Mouse (Mus musculus) kidney, embryonic 14.5 days (tissue): ENCODE measurements around the gene Rabl3. TPM values are rescaled to one million over a fixed set of nuclear protein-coding genes. Genes with fewer than 3 reads are reported as not detected.

ENCODE experiments used
- ATAC-seq: fragments of 200-750 bp; cut with Nextera tagmentation; 2 replicates; pipeline ENCODE4 v1.8.0; 2017; ENCODE audit warnings: moderate number of reproducible peaks, mild to moderate bottlenecking, moderate TSS enrichment, moderate library complexity; ENCODE audit not compliant: low FRiP score, low TSS enrichment
- H3K27ac ChIP-seq: fragments of 300-500 bp; sonication (generic); 2 replicates; pipeline ENCODE4 v1.5.1; 2014; ENCODE audit warnings: low read depth, mild to moderate bottlenecking, low read length, moderate library complexity, mixed read lengths
- H3K27me3 ChIP-seq: fragments of 300-500 bp; sonication (generic); 2 replicates; pipeline ENCODE4 v1.6.1; 2014; ENCODE audit warnings: mild to moderate bottlenecking, low read length; ENCODE audit not compliant: control insufficient read depth, insufficient read depth
- H3K36me3 ChIP-seq: fragments of 300-500 bp; sonication (generic); 2 replicates; pipeline ENCODE4 v1.6.1; 2014; ENCODE audit warnings: low read length, mixed read lengths; ENCODE audit not compliant: control insufficient read depth, insufficient read depth
- H3K4me1 ChIP-seq: fragments of 300-500 bp; sonication (generic); 2 replicates; pipeline ENCODE4 v1.6.1; 2014; ENCODE audit warnings: low read length, mixed read lengths; ENCODE audit not compliant: control insufficient read depth, insufficient read depth
- H3K4me2 ChIP-seq: fragments of 300-500 bp; sonication (generic); replicated peaks from 2 replicates; pipeline ENCODE4 v1.6.1; 2014; ENCODE audit warnings: low read depth, mild to moderate bottlenecking, low read length
- H3K4me3 ChIP-seq: fragments of 300-500 bp; sonication (generic); 2 replicates; pipeline ENCODE4 v1.5.1; 2014; ENCODE audit warnings: mild to moderate bottlenecking, low read length
- H3K9ac ChIP-seq: fragments of 300-500 bp; sonication (generic); 2 replicates; pipeline ENCODE4 v1.6.1; 2014; ENCODE audit warnings: low read depth, mild to moderate bottlenecking, low read length, moderate library complexity
- H3K9me3 ChIP-seq: fragments of 300-500 bp; sonication (generic); 2 replicates; pipeline ENCODE4 v1.6.1; 2016; ENCODE audit warnings: low read length; ENCODE audit not compliant: control insufficient read depth
- WGBS: fragments of 180-500 bp; shearing (Covaris S2); extraction: QIAGEN DNeasy Blood & Tissue Kit; methylation state at CpG from one replicate; pipeline ENCODE4 v1.1.7; 2014; 5-methylcytosine and 5-hydroxymethylcytosine counted together
- polyA plus RNA-seq: library from polyadenylated mRNA; unstranded; fragments of >200 nt; fragmentation: Nextera tagmentation; extraction: Ambion mirVana; gene quantifications from 2 replicates; pipeline ENCODE4 v1.2.1, GENCODE M21; 2014

Gene Rabl3
- polyA plus RNA-seq, 1 experiment from 2014 or later, result 28.6 TPM

GRCm38 (mm10) chr16:37532046-37532445 lies 7.6 kb upstream of the Rabl3 start:
- H3K27ac ChIP-seq, result no peak overlapping the region
- WGBS, result 95% methylated on average over 1 of the region's 1 CpGs
- H3K27me3 ChIP-seq, result no peaks in the 10 kb centered on the region
- ATAC-seq, result no peak
- no peaks in the 10 kb centered on the region for H3K4me1 ChIP-seq
- peaks cover 17% of the 10 kb centered on the region for H3K36me3 ChIP-seq
- H3K4me2 ChIP-seq, result no peak overlapping the region
- H3K4me3 ChIP-seq, result no peak overlapping the region
- no peak overlapping the region for H3K9ac ChIP-seq
- no peaks in the 10 kb centered on the region for H3K9me3 ChIP-seq

GRCm38 (mm10) chr16:37533369-37534068 lies 6.2 kb upstream of the Rabl3 start:
- ATAC-seq, result no peak
- Histone ChIP-seq H3K4me3 (no peak overlapping the region), H3K27ac (no peak overlapping the region), H3K4me1 (peaks cover 3% of the 10 kb centered on the region; the same call in 1 of the 2 replicates), H3K27me3 (no peaks in the 10 kb centered on the region), H3K9me3 (no peaks in the 10 kb centered on the region), H3K4me2 (no peak overlapping the region), H3K9ac (no peak overlapping the region), H3K36me3 (peaks cover 17% of the 10 kb centered on the region)
- WGBS, result 88% methylated on average over 8 of the region's 8 CpGs

- ATAC-seq, result peak; percentile 63
- H3K36me3 ChIP-seq, result peaks cover 21% of the 10 kb centered on the region
- H3K4me3 ChIP-seq, result peak overlapping the region; percentile 89
- H3K27me3 ChIP-seq, result no peaks in the 10 kb centered on the region
- WGBS, result under 1% methylated on average over 22 of the region's 22 CpGs
- H3K4me2 ChIP-seq, result peak overlapping the region; percentile 48
- H3K9me3 ChIP-seq, result no peaks in the 10 kb centered on the region
- peak overlapping the region; percentile 59; the same call in 1 of the 2 replicates for H3K27ac ChIP-seq
- peak overlapping the region; percentile 84 for H3K9ac ChIP-seq
- H3K4me1 ChIP-seq, result peaks cover 7% of the 10 kb centered on the region; the same call in 1 of the 2 replicates
Measured at GRCm38 (mm10) chr16:37539240-37539610, 460 bp upstream of the Rabl3 start.

- 0 out of 2 replicates have a peak overlapping the region, but pooled peaks have one; percentile 84 for H3K9ac ChIP-seq
- H3K27ac ChIP-seq, result no peak overlapping the region
- peak overlapping the region; percentile 60 for H3K4me2 ChIP-seq
- peak overlapping the region; percentile 89; the same call in 1 of the 2 replicates for H3K4me3 ChIP-seq
- H3K36me3 ChIP-seq, result peaks cover 11% of the 10 kb centered on the region; the same call in 1 of the 2 replicates
- no peaks in the 10 kb centered on the region for H3K9me3 ChIP-seq
- WGBS, result 89% methylated on average over 6 of the region's 6 CpGs
- ATAC-seq, result no peak
- H3K27me3 ChIP-seq, result no peaks in the 10 kb centered on the region
- peaks cover 7% of the 10 kb centered on the region; the same call in 1 of the 2 replicates for H3K4me1 ChIP-seq
Measured at GRCm38 (mm10) chr16:37540776-37541175, 1.1 kb downstream of the Rabl3 start.

GRCm38 (mm10) chr16:37546312-37546711 lies 6.6 kb downstream of the Rabl3 start:
- Histone ChIP-seq H3K4me3 (no peak overlapping the region), H3K4me2 (no peak overlapping the region), H3K36me3 (peaks cover 11% of the 10 kb centered on the region; the same call in 1 of the 2 replicates), H3K9me3 (no peaks in the 10 kb centered on the region), H3K9ac (no peak overlapping the region), H3K27ac (no peak overlapping the region), H3K27me3 (no peaks in the 10 kb centered on the region), H3K4me1 (no peaks in the 10 kb centered on the region)
- ATAC-seq, result no peak
- 91% methylated on average over 5 of the region's 5 CpGs for WGBS

- 88% methylated on average over 3 of the region's 3 CpGs for WGBS
- Histone ChIP-seq H3K27me3 (no peaks in the 10 kb centered on the region), H3K4me2 (no peak overlapping the region), H3K4me1 (no peaks in the 10 kb centered on the region), H3K9ac (no peak overlapping the region), H3K9me3 (no peaks in the 10 kb centered on the region), H3K36me3 (no peaks in the 10 kb centered on the region), H3K27ac (no peak overlapping the region), H3K4me3 (no peak overlapping the region)
- ATAC-seq, result no peak
Measured at GRCm38 (mm10) chr16:37550266-37550665, 10.6 kb downstream of the Rabl3 start.

GRCm38 (mm10) chr16:37550981-37551380 lies 11.3 kb downstream of the Rabl3 start:
- 94% methylated on average over 2 of the region's 2 CpGs for WGBS
- Histone ChIP-seq H3K4me3 (no peak overlapping the region), H3K27ac (no peak overlapping the region), H3K9ac (no peak overlapping the region), H3K9me3 (no peaks in the 10 kb centered on the region), H3K4me2 (no peak overlapping the region), H3K27me3 (no peaks in the 10 kb centered on the region), H3K4me1 (no peaks in the 10 kb centered on the region), H3K36me3 (no peaks in the 10 kb centered on the region)
- no peak for ATAC-seq

GRCm38 (mm10) chr16:37552824-37553223 lies 13.1 kb downstream of the Rabl3 start:
- Histone ChIP-seq H3K9me3 (no peaks in the 10 kb centered on the region), H3K9ac (no peak overlapping the region), H3K4me2 (no peak overlapping the region), H3K36me3 (peaks cover 8% of the 10 kb centered on the region; the same call in 1 of the 2 replicates), H3K4me1 (no peaks in the 10 kb centered on the region), H3K27ac (no peak overlapping the region), H3K4me3 (no peak overlapping the region), H3K27me3 (no peaks in the 10 kb centered on the region)
- WGBS, result 92% methylated on average over 3 of the region's 3 CpGs
- no peak for ATAC-seq

- Histone ChIP-seq H3K4me1 (no peaks in the 10 kb centered on the region), H3K4me3 (no peak overlapping the region), H3K27me3 (no peaks in the 10 kb centered on the region), H3K4me2 (no peak overlapping the region), H3K9ac (no peak overlapping the region), H3K9me3 (no peaks in the 10 kb centered on the region), H3K27ac (no peak overlapping the region), H3K36me3 (peaks cover 10% of the 10 kb centered on the region; the same call in 1 of the 2 replicates)
- WGBS, result 54% methylated on average over 6 of the region's 6 CpGs
- no peak for ATAC-seq
Measured at GRCm38 (mm10) chr16:37562414-37562813, 22.7 kb downstream of the Rabl3 start.
